Mouse (Mus musculus): ENCODE measurements around the gene Adgrl3.

DNA sequence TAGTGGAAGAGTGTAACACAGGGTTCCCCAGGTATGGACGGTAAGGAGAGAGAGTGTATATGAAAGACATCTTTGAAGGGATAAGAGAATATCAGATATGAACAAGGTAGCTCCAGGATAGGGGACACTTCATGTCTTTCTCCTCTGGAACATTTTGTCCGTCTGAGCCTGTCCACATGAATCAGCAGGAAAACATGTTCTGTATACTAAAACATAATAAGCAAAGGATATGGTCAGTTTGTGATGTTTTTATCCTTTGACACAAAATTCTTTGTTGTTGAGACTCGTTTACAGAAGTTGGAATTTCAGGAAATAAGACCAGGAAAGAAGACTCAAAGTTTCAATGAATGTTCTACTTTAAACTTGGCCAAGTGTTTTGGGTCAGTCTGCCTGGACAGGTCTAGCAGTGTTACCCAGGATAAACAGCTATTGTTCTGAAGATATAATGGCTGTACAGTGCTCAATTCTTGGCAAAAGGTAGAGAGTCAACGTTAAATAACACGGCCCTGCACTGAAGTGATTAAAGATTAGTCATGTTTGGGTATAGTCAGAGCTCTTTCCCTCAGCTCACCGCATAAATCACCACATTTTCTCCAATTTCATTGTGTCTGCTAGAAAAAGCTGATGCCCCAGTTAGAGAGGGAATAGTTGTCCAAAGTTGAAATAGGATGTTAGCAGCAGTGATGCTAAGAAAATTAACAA is 255.6 kb downstream of the Adgrl3 start:
- TF ChIP-seq CTCF (IDR thresholded peaks at IDR 0.05), result no peak
- no peak for TF ChIP-seq POLR2A (IDR thresholded peaks at IDR 0.05; ENCODE audit: insufficient read depth, low read depth, low read length)

Data from heart, adult 2 months (tissue).